Mouse (Mus musculus) regulatory T cell (primary cell): ENCODE measurements around the gene Fbxl18.

Experiments
- in situ Hi-C: fragments of 300-600 bp; cut with MboI, MseI; formaldehyde crosslinking; loops from one replicate; pipeline ENCODE4 v1.15.1; 2025; ENCODE audit warnings: high pct_unique_total_duplicates

Gene Fbxl18

GRCm38 (mm10) chr5:142894918-142895613 lies at the start of gene Fbxl18:
Fbxl18 (minus strand) TSS chr5:142895421.
- in situ Hi-C loops = no loop called here

GRCm38 (mm10) chr5:142940393-142940792 lies 45.2 kb upstream of the Fbxl18 start:
- in situ Hi-C loops = no loop called here

DNA sequence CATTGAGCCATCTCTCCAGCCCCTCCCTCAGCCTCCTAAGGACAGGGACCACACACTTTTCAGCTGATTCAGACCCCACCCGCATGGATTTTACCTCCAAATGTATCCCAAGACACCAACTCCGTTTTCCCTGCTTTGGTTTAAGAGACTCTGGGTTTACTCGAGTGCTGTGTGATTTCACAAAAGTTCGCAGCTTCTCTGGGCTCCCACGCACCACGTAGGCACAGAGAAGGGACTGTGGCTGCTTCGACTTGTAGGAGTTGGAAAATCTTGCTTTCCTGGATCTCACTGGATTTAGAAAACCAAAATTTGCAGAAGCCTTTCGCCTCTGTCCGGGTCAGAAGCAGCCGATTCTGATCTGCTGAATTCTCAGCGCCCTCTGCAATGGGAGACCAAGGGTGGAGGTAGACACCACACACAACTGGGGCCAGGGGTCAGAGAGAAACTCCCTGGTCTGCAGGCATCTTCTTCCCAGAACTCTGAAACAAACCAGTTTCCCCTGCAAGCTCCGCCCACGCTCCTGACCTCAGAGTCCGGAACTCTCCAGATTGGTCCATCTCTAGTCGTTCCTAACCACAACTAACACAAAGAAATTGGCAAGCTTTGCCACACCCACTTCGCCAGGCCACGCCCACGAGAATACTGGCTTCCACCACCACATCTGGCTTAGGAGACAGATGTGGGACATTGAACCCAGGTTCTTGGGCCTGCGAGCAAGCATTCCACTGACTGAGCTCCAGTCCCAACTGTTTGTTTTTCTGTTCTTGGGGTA lies 42.9 kb upstream of the Fbxl18 start:
- in situ Hi-C loops = loop anchor here (5.0 to 10.0 kb wide), 3 partner anchors 36 to 99 kb away; no protein-coding TSS in a partner anchor

- in situ Hi-C loops = loop anchor here (5.0 to 10.0 kb wide), 3 partner anchors 34 to 101 kb away; no protein-coding TSS in a partner anchor
Measured at GRCm38 (mm10) chr5:142936336-142936719, 41.1 kb upstream of the Fbxl18 start.

- in situ Hi-C loops = loop anchor here (5.0 to 10.0 kb wide), 3 partner anchors 33 to 102 kb away; no protein-coding TSS in a partner anchor
Measured at GRCm38 (mm10) chr5:142935642-142936335, 40.6 kb upstream of the Fbxl18 start.

- in situ Hi-C loops = loop anchor here (10.0 kb wide), 1 partner anchor 48 kb away; no protein-coding TSS in a partner anchor
Measured at GRCm38 (mm10) chr5:142932731-142933130, 37.5 kb upstream of the Fbxl18 start.

DNA sequence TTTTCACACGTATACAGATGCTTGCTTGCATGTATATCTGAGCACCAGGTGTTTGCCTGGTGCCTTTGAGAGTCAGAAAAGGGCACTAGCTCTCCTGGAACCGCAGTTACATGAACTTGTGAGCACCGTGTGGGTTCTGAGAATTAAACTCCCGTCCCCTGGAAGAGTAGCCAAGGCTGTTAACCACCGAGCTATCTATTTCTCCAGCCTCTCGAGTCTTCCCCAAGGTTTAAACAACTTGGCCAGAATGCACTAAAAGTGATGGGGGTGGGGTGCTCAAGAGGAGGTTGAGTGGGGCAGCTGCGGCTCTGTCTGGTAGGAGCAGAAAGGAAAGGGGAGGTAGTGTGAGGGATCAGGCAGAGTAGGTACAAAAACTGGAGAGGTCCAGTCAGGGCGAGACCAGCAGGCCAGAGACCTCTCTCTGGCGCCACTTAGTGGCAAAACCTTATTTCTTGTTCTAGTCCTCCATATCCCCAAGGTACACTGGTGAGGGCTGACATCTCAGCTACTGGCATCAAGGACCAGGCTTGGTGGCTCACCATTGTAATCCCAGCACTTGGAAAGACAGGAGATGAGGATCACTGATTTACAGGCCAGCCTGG lies 37.0 kb upstream of the Fbxl18 start:
- in situ Hi-C loops = loop anchor here (10.0 kb wide), 1 partner anchor 47 kb away; no protein-coding TSS in a partner anchor

DNA sequence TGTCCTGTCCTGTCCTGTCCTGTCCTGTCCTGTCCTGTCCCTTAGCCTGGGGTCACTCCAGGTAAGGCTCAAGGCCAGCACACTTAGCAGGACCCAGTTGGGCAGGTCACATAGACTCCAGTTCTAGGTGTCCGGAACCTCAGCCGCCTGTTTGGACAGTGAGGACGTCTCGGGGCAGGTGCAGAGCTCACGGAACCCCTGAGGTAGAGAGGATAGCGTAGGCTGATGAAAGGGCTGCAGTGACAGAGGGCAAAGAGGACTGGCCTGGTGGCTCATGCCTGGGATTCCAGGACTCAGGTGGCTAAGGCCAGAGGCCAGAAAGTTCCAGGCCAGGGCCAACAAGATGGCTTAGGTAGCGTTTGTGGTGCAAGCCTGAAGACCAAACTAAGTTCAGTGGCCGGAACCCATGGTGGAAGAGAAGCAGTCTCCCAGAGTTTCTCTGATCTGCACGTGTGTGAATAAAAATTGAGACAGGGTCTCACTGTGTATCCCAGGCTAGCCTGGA lies 36.1 kb upstream of the Fbxl18 start:
- in situ Hi-C loops = loop anchor here (10.0 kb wide), 1 partner anchor 46 kb away; no protein-coding TSS in a partner anchor

- in situ Hi-C loops = loop anchor here (10.0 kb wide), 1 partner anchor 545 kb away; no protein-coding TSS in a partner anchor
Measured at GRCm38 (mm10) chr5:142929400-142929752, 34.2 kb upstream of the Fbxl18 start.

DNA sequence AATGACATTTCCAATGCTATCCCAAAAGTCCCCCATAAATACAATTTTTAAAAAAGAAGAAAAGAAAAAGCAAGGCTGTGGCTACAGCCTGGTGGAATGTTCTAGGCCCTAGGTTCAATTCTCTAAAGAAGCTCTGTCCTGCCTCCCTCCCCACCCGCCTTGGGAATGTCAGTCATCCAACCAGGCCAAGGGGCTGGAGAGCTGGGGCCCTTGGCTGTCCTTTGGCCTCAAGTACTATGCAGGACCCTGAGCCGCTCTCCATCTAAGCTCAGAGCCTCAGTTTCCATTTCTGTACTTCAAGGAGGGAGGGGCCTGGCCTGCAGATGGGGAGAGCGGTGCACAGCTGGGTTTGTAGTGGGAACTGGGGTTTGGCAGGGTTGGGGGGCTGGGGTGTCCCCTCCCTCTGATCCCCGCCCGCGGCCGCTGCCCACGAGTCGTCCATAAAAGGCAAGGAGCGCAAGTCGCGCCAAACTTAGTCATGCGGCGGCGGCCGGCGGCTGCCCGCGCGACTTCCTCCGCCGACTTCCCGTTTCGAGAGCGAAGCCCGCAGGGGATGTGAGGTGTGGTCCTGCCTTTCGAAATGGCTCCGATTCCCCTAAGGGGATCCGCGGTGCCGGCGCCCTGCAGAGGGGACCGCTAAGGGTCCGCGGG lies 33.7 kb upstream of the Fbxl18 start:
- in situ Hi-C loops = loop anchor here (10.0 kb wide), 1 partner anchor 544 kb away; no protein-coding TSS in a partner anchor

GRCm38 (mm10) chr5:142927341-142927930 lies 32.2 kb upstream of the Fbxl18 start:
- in situ Hi-C loops = loop anchor here (10.0 kb wide), 1 partner anchor 543 kb away; no protein-coding TSS in a partner anchor

DNA sequence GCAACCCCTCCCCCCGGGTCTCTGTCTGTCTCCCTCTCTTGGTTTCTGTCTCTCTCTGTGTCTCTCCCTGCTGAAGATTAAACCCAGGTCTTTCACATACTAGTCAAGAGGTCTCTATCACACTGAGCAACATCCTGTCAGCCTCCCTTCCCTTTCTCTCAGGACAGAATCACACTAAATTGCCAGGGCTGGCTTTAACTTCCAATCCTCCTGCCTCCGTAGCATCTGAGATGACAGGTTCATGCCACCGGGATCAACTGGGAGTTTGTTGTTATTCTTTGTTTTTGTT lies 31.7 kb upstream of the Fbxl18 start:
- in situ Hi-C loops = loop anchor here (10.0 kb wide), 1 partner anchor 542 kb away; no protein-coding TSS in a partner anchor

DNA sequence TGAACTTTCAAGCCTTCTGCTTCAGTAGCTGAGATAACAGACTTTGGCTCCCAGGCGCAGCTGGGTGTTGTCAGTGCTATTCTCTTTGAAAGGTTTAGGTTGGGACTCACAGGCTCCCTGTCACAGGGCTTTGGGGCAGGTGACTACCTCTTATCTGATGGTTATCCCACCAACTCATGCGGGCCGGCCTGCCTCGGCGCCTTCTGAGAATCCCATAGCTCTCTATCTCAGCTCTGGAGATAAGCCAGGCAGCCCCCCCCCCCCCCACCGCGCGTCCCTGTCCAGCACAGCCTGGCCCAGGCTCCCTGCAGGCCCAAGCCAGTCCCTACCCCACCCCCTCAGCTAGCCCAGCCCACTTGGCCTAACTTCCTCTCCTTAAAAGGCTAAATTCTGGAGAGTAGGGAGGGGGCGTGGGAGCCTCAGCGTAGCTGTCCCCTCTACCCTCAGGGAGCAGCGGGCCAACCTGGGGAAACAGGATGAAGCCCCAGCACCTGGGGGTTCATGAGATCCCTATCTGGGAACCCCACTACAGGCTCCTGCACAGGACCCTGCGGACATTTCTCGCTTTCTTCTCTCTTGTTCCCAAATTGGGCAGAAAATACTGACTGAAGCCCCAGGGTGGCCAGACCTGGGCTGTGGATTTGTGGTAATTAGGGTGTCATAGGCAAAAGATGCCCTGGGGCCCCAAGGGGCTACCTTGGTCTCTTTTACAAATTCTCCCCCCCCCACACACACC lies 31.2 kb upstream of the Fbxl18 start:
- in situ Hi-C loops = loop anchor here (10.0 kb wide), 1 partner anchor 542 kb away; no protein-coding TSS in a partner anchor

DNA sequence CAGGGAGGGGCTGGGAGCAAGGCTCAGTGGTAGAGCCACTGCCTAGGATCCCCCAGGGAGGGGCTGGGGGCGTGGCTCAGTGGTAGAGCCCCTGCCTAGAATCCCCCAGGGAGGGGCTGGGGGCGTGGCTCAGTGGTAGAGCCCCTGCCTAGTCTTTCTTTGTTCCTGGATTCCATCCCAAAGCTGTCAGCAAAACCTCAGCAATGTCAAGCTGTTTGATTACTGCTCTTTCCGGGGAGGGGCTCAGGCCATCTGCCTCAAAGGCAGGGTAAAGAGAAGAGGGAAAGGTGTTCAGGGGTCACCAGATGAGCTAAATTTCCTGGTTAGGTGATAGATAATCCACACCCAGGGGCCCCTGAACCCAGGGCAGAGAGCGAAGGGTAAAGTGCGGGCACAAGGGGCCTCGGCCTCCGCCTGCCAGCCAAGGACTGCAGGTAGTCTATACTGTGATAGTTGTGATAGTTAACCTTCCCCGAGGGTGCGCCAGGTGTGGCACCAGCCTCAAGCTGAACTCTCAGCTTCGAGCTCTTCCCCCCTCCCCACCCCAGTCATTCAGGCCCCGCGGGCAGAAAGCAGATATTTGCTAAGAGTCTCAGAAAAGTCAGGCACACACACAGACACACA lies 29.2 kb upstream of the Fbxl18 start:
- in situ Hi-C loops = loop anchor here (10.0 kb wide), 1 partner anchor 540 kb away; no protein-coding TSS in a partner anchor

DNA sequence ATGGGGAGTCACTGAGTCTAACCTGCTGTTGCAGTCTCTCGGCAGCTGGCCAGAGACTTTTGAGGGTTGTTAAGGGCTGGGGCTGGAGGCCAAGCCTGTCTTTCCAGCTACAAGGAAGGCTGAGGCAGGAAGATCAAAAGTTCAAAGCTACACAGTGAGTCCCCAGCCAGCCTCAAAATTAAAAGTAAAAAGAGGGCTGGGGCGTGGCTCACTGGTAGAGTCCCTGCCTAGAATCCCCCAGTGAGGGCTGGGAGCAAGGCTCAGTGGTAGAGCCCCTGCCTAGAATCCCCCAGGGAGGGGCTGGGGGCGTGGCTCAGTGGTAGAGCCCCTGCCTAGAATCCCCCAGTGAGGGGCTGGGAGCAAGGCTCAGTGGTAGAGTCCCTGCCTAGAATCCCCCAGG lies 28.6 kb upstream of the Fbxl18 start:
- in situ Hi-C loops = loop anchor here (10.0 kb wide), 1 partner anchor 539 kb away; no protein-coding TSS in a partner anchor

DNA sequence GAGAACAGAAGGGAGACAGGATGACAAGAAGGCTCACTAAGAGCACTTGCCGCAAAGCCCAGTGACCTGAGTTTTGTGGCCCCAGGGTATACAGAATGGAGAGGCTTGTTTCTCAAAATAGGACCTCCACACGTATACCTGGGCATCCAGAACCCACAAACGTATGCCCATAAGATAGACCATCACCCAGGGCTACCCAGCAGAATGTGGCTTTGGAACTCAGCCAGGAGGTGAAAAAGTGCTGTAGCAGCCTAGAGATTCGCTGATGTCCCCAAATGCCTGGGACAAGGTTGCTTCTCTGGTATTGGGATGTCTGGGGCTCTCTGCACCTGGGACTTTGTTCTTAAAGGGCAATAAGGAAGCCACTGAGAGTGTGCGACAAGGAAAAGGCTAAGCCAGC lies 27.0 kb upstream of the Fbxl18 start:
- in situ Hi-C loops = loop anchor here (10.0 kb wide), 1 partner anchor 537 kb away; no protein-coding TSS in a partner anchor

- in situ Hi-C loops = loop anchor here (10.0 kb wide), 1 partner anchor 536 kb away; no protein-coding TSS in a partner anchor
Measured at GRCm38 (mm10) chr5:142921074-142921459, 25.8 kb upstream of the Fbxl18 start.

DNA sequence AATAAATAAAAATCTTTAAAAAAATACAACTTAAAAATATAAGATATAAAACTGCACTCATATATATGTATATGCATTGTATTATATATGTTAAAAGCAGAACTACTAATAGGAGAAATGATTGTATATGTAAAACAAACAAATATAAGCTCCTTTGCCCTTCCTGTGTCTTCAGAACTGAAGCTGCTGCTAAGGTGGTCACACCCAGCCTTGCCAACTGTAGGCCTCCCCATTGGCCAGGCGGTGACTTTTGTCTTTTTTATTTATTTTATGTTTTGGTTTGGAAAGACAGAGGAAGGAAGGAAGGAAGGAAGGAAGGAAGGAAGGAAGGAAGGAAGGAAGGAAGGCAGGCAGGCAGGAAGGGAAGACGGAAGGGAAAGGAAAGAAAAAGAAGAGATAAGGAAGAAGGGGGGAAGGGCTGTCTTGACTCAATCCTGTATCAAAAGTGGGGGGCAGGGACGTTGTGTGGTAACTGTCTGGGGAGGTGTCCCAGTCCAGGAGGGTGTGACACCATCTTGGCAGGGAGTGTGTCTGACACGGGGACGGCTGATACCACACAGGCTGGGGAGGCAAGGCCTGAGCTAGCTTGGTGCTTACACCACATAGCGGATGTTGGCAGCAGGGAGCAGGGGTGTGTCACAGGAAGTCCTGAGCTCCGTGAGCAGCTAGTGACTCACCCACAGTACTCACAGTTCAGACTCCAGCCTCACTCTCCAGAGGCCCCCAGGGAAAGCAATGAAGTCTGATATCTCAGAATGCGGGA lies 25.3 kb upstream of the Fbxl18 start:
- in situ Hi-C loops = loop anchor here (10.0 kb wide), 1 partner anchor 536 kb away; no protein-coding TSS in a partner anchor
